Mouse (Mus musculus) frontal cortex, postnatal 36 days (tissue): ENCODE measurements around the gene Lrp1.
A peak's percentile ranks its signal among the peaks of the same experiment; 100 is the strongest.

ENCODE experiments used
- DNase-seq, 2 experiments: peaks; one replicate each; pipeline ENCODE4 v3.0.0; 2022; ENCODE audit warnings: low spot score in 2 of 2

The Lrp1 gene

GRCm38 (mm10) chr10:127555703-127556102, 65.2 kb downstream of the Lrp1 start:
- DNase-seq = no peak

GRCm38 (mm10) chr10:127549892-127550291, 71.1 kb downstream of the Lrp1 start:
- no peak for DNase-seq

GRCm38 (mm10) chr10:127548236-127548635, 72.7 kb downstream of the Lrp1 start:
- DNase-seq = no peak

- no peak for DNase-seq
These were observed 74.4 kb downstream of the Lrp1 start for GRCm38 (mm10) chr10:127546505-127546904.

GRCm38 (mm10) chr10:127544375-127544774, 76.6 kb downstream of the Lrp1 start:
- no peak for DNase-seq

- no peak for DNase-seq
These were observed 77.0 kb downstream of the Lrp1 start for GRCm38 (mm10) chr10:127543916-127544315.

GRCm38 (mm10) chr10:127542720-127543119, 78.2 kb downstream of the Lrp1 start:
- DNase-seq = no peak

- no peak for DNase-seq
These were observed 78.9 kb downstream of the Lrp1 start for GRCm38 (mm10) chr10:127542084-127542483.

- no peak for DNase-seq
These were observed 79.4 kb downstream of the Lrp1 start for GRCm38 (mm10) chr10:127541510-127541909.

GRCm38 (mm10) chr10:127537854-127538583, 82.9 kb downstream of the Lrp1 start:
- peak; percentile 80 to 88 for DNase-seq

GRCm38 (mm10) chr10:127536586-127537314, 84.2 kb downstream of the Lrp1 start:
- peak in 1 of 2 experiments; percentile 52 for DNase-seq

- no peak for DNase-seq
These were observed 86.0 kb downstream of the Lrp1 start for GRCm38 (mm10) chr10:127534929-127535384.

- no peak for DNase-seq
These were observed 86.7 kb downstream of the Lrp1 start, which contains the start of gene Nxph4 for GRCm38 (mm10) chr10:127534036-127534928. Gene Nxph4 (minus strand): TSS chr10:127534559.

- DNase-seq = no peak
These were observed 89.4 kb downstream of the Lrp1 start for GRCm38 (mm10) chr10:127531548-127531947.

GRCm38 (mm10) chr10:127530945-127531344, 90.0 kb downstream of the Lrp1 start:
- no peak for DNase-seq

- no peak for DNase-seq
These were observed 93.5 kb downstream of the Lrp1 start for GRCm38 (mm10) chr10:127527481-127527880.

GRCm38 (mm10) chr10:127526681-127527080, 94.3 kb downstream of the Lrp1 start:
- DNase-seq = no peak

- no peak for DNase-seq
These were observed 94.9 kb downstream of the Lrp1 start for GRCm38 (mm10) chr10:127526048-127526447.

GRCm38 (mm10) chr10:127524646-127525255, 96.2 kb downstream of the Lrp1 start:
- DNase-seq = no peak

GRCm38 (mm10) chr10:127522088-127522581, 98.8 kb downstream of the Lrp1 start, which contains the start of gene Shmt2:
Gene Shmt2 (minus strand): TSS chr10:127522444.
- peak; percentile 79 to 90 for DNase-seq

GRCm38 (mm10) chr10:127521611-127522080, 99.3 kb downstream of the Lrp1 start:
- no peak for DNase-seq
